Mouse (Mus musculus): ENCODE data around the gene Anxa9. TPM values are rescaled to one million over a fixed set of nuclear protein-coding genes. Genes with fewer than 3 reads are reported as not detected.
A peak's percentile ranks its signal among the peaks of the same experiment; 100 is the strongest.

The Anxa9 gene
- polyA plus RNA-seq, 1 experiment from 2014 or later: 57.2 TPM

DNA sequence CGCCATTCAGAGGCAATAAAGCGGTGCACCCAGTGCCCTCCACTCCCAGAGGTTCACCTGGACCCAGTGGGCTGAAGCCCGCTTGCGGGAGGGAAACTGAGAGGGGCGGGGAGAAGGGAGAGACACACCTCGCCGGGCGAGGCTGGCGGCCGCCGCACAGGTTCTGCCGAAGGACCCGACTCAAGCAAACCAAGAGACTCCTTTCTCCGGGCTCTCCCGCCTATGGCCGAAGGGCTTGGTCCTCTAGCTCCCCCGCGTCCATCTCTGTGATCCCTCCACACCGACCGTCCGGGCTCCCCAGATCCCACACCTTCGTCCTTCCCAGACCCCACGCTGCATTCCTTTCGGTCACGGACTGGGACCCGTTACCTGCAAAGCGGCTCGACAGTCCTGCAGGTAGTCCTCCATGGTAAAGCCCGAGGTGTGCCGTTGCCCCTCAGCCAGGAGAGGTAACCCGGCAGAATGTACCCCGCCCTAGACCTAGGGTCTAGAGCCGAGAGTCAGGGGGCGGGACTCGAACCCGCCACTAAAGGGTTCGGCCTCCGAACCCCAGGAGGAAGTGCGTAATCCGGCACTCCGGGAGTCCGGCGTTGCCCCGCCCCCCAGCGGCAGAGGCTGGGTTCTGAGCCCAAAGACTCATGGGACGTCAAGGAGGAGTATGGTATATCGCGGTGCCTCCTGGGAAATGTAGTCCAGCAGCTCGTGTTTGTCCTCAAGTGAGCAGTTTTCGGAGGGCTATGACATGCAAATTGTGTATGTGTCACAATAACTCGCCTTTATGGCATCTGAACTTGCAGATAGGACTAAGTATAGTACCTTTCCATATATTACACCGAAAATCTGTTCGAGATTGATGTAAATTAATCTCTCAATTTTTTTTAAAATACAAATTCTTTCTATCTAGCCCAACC lies 25.5 kb downstream of the Anxa9 start, which contains the start of the genes Mindy1 and Prune1:
Mindy1 (plus strand) TSS at position 130 of the 911 bp plus-strand sequence.
Prune1 (minus strand) TSS at position 861 of the 911 bp plus-strand sequence.
- DNase-seq (ENCODE audit: low spot score): peak; percentile 98
- H3K27ac ChIP-seq (replicated peaks): peak within 1 kb of the TSS; percentile 98
- no peaks in the 10 kb centered on the region for H3K36me3 ChIP-seq (ENCODE audit: control insufficient read depth, insufficient read depth, low read length)
- no peaks in the 10 kb centered on the region for H3K9me3 ChIP-seq (ENCODE audit: control insufficient read depth, low read length)
- peaks cover 6% of the 10 kb centered on the region; the same call in 1 of the 2 replicates for H3K4me1 ChIP-seq (replicated peaks; ENCODE audit: control insufficient read depth, insufficient read depth)
- H3K4me3 ChIP-seq (ENCODE audit: low read depth, low read length): peak within 1 kb of the TSS; percentile 73
- peak within 1 kb of the TSS; percentile 92 for H3K9ac ChIP-seq (ENCODE audit: low read length)
- ATAC-seq (ENCODE audit: low FRiP score, low TSS enrichment): peak; percentile 87
- no peaks in the 10 kb centered on the region for H3K27me3 ChIP-seq (ENCODE audit: control insufficient read depth, insufficient read depth, low read length)
- under 1% methylated on average over 52 of the region's 53 CpGs for WGBS
- TF ChIP-seq CTCF (IDR thresholded peaks at IDR 0.05; ENCODE audit: low read depth) (peak; percentile 67), EP300 (optimal IDR thresholded peaks at IDR 0.05) (peak; percentile 51)
- peak within 1 kb of the TSS; percentile 80 for H3K4me2 ChIP-seq (replicated peaks; ENCODE audit: low read depth)

DNA sequence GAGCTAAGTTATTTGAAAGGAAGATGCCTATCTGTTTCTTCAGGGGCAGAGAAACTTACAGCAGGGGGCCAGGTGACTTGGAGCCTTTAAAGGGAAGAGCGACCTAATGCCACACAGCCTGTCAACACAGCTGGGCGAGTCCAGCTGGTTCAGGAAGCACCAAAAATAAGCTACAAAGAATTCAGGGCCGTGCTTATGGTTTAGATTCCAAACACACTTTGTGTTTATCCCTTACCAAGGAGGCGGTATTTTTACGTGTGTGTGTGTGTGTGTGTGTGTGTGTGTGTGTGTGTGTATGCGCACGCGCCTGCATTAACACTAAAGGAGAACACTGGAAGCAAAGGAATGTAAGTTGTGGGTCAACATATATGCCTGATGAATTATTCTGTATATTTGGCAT lies 26.2 kb downstream of the Anxa9 start:
- Histone ChIP-seq H3K4me2 (replicated peaks; ENCODE audit: low read depth) (peak overlapping the region; percentile 80), H3K27ac (replicated peaks) (peak overlapping the region; percentile 98), H3K4me3 (ENCODE audit: low read depth, low read length) (peak overlapping the region; percentile 73), H3K9ac (ENCODE audit: low read length) (peak overlapping the region; percentile 91), H3K9me3 (ENCODE audit: control insufficient read depth, low read length) (no peaks in the 10 kb centered on the region), H3K36me3 (ENCODE audit: control insufficient read depth, insufficient read depth, low read length) (no peaks in the 10 kb centered on the region), H3K4me1 (replicated peaks; ENCODE audit: control insufficient read depth, insufficient read depth) (peaks cover 6% of the 10 kb centered on the region; the same call in 1 of the 2 replicates), H3K27me3 (ENCODE audit: control insufficient read depth, insufficient read depth, low read length) (no peaks in the 10 kb centered on the region)
- 7% methylated on average over 8 of the region's 8 CpGs for WGBS
- no peak for ATAC-seq (ENCODE audit: low FRiP score, low TSS enrichment)
- DNase-seq (ENCODE audit: low spot score): peak; percentile 55
- TF ChIP-seq EP300 (optimal IDR thresholded peaks at IDR 0.05) (no peak), CTCF (IDR thresholded peaks at IDR 0.05; ENCODE audit: low read depth) (no peak)

DNA sequence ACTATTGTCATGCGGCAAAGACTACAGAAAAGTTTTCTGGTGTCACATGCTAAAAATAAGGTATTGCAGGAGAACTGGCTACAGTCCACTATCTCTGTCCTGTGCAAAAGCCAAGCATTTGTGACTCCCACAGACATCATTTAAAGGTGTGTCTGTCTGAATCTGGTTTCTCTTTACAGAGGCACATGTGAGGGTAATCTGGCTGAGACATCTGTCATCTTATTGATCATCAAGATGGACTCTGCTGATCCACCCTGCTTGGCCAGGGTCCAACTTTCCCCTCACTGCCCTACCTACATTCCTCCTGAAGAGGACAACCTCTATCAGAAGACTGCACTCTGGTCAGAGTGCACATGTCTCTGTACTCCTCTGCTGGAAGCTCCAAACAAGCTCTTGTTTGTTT lies 29.8 kb downstream of the Anxa9 start:
- no peak overlapping the region for H3K4me3 ChIP-seq (ENCODE audit: low read depth, low read length)
- H3K4me2 ChIP-seq (replicated peaks; ENCODE audit: low read depth): no peak overlapping the region
- H3K27ac ChIP-seq (replicated peaks): peak overlapping the region; percentile 5; the same call in 1 of the 2 replicates
- no peaks in the 10 kb centered on the region for H3K27me3 ChIP-seq (ENCODE audit: control insufficient read depth, insufficient read depth, low read length)
- H3K36me3 ChIP-seq (ENCODE audit: control insufficient read depth, insufficient read depth, low read length): no peaks in the 10 kb centered on the region
- DNase-seq (ENCODE audit: low spot score) (no peak), ATAC-seq (ENCODE audit: low FRiP score, low TSS enrichment) (no peak)
- TF ChIP-seq CTCF (IDR thresholded peaks at IDR 0.05; ENCODE audit: low read depth): no peak
- no peak for TF ChIP-seq EP300 (optimal IDR thresholded peaks at IDR 0.05)
- peaks cover 6% of the 10 kb centered on the region; the same call in 1 of the 2 replicates for H3K4me1 ChIP-seq (replicated peaks; ENCODE audit: control insufficient read depth, insufficient read depth)
- no peaks in the 10 kb centered on the region for H3K9me3 ChIP-seq (ENCODE audit: control insufficient read depth, low read length)
- no peak overlapping the region for H3K9ac ChIP-seq (ENCODE audit: low read length)
- 82% methylated on average over 1 of the region's 1 CpGs for WGBS

DNA sequence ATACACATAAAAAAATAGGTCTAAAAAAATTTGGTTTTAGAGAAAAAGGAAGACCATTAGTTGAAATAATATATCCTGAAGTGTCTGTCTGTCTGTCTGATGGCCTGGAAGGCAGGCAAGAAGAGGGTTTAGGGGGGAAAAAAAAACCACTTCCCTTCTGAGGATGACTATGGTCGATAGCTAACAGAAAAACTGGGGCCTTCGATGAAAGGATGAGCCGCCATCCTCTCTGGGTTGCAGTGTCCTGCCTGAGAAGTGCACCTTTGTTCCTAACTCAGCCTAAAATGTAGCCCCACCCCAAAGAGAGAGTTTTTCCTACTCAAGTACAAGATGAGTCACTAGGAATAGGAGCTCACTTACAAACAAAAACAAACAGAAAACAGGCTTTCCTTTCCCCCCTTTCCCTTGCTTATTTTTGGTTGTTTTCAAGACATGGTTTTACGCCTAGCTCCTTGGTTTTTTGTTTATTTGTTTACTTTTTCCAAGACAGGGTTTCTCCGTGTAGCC lies 30.5 kb downstream of the Anxa9 start:
- DNase-seq (ENCODE audit: low spot score): no peak
- Histone ChIP-seq H3K27me3 (ENCODE audit: control insufficient read depth, insufficient read depth, low read length) (no peaks in the 10 kb centered on the region), H3K9me3 (ENCODE audit: control insufficient read depth, low read length) (no peaks in the 10 kb centered on the region), H3K27ac (replicated peaks) (peak overlapping the region; percentile 5; the same call in 1 of the 2 replicates), H3K4me1 (replicated peaks; ENCODE audit: control insufficient read depth, insufficient read depth) (peaks cover 6% of the 10 kb centered on the region; the same call in 1 of the 2 replicates), H3K9ac (ENCODE audit: low read length) (no peak overlapping the region), H3K4me2 (replicated peaks; ENCODE audit: low read depth) (no peak overlapping the region), H3K36me3 (ENCODE audit: control insufficient read depth, insufficient read depth, low read length) (no peaks in the 10 kb centered on the region), H3K4me3 (ENCODE audit: low read depth, low read length) (no peak overlapping the region)
- no peak for TF ChIP-seq CTCF (IDR thresholded peaks at IDR 0.05; ENCODE audit: low read depth)
- no peak for ATAC-seq (ENCODE audit: low FRiP score, low TSS enrichment)
- WGBS: 74% methylated on average over 5 of the region's 5 CpGs

DNA sequence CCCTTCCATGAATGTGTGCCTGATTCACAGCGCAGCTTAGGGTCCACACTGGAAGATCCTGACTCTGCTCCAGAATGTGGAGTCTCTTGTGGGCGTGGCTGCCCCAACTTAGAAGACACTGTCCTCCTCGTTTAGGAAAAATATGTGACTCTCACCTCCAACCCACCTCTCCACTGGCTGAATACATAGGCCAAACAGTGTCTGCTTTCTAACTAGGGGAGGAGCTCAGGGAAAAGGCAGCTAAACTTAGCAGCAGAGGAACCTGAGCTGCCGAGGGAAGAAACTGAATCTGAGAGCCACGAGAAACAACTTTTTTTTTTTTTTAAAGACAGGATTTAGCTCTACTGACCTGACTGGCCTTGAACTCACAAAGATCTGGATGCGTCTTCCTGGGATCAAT lies 31.8 kb downstream of the Anxa9 start:
- Histone ChIP-seq H3K27me3 (ENCODE audit: control insufficient read depth, insufficient read depth, low read length) (no peaks in the 10 kb centered on the region), H3K4me1 (replicated peaks; ENCODE audit: control insufficient read depth, insufficient read depth) (peaks cover 6% of the 10 kb centered on the region; the same call in 1 of the 2 replicates), H3K9me3 (ENCODE audit: control insufficient read depth, low read length) (no peaks in the 10 kb centered on the region), H3K4me3 (ENCODE audit: low read depth, low read length) (no peak overlapping the region), H3K4me2 (replicated peaks; ENCODE audit: low read depth) (no peak overlapping the region), H3K27ac (replicated peaks) (no peak overlapping the region; the same call in 1 of the 2 replicates), H3K9ac (ENCODE audit: low read length) (no peak overlapping the region), H3K36me3 (ENCODE audit: control insufficient read depth, insufficient read depth, low read length) (no peaks in the 10 kb centered on the region)
- WGBS: 61% methylated on average over 6 of the region's 6 CpGs
- TF ChIP-seq CTCF (IDR thresholded peaks at IDR 0.05; ENCODE audit: low read depth) (no peak), EP300 (optimal IDR thresholded peaks at IDR 0.05) (no peak)
- no peak for DNase-seq (ENCODE audit: low spot score)
- no peak for ATAC-seq (ENCODE audit: low FRiP score, low TSS enrichment)

Data from stomach, postnatal 0 days (tissue).